Mouse (Mus musculus): ENCODE results near the gene Clk2. TPM values are rescaled to one million over a fixed set of nuclear protein-coding genes. Genes with fewer than 3 reads are reported as not detected.
A peak's percentile ranks its signal among the peaks of the same experiment; 100 is the strongest.
"Not testable (repeated sequence)": the region's sequence is repeated elsewhere in the genome, so short reads cannot be mapped to it uniquely, and the experiment has no call there.

Clk2 gene
- polyA plus RNA-seq, 1 experiment from 2014 or later: 29.5 TPM

DNA sequence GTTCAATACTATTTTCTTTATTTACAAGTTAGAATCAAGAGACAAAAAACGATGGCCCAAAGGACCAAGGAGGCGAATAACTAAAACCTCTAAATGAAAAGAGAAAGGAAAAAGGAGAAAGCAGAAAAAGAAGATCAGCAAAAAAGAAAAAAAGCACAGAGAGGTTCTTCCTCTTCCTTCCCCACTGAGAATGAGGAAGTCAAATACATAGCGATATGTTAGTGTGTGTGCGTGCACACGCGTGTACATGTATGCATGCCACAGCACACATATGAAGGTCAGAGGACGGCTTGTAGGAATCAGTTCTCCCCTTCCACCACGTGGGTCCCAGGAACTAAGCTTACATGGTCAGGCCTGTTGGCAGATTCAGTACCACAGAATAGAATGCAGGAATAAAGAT, 7.6 kb upstream of the Clk2 start:
- peaks cover 4% of the 10 kb centered on the region; the same call in 1 of the 2 replicates for H3K4me1 ChIP-seq (ENCODE audit: control insufficient read depth, insufficient read depth, low read length)
- no peak overlapping the region for H3K4me2 ChIP-seq
- ATAC-seq (ENCODE audit: low FRiP score) (no peak), DNase-seq (ENCODE audit: low spot score, missing footprints) (no peak)
- no peaks in the 10 kb centered on the region for H3K9me3 ChIP-seq (ENCODE audit: control insufficient read depth, low read length)
- H3K36me3 ChIP-seq (ENCODE audit: control insufficient read depth, insufficient read depth, low read length): no peaks in the 10 kb centered on the region
- no peak overlapping the region for H3K4me3 ChIP-seq (ENCODE audit: low read depth, low read length)
- WGBS: 90% methylated on average over 8 of the region's 8 CpGs
- H3K27me3 ChIP-seq (ENCODE audit: control insufficient read depth, insufficient read depth, low read length): no peaks in the 10 kb centered on the region
- H3K9ac ChIP-seq (ENCODE audit: low read length): no peak overlapping the region
- H3K27ac ChIP-seq (ENCODE audit: low read depth, low read length): no peak overlapping the region

DNA sequence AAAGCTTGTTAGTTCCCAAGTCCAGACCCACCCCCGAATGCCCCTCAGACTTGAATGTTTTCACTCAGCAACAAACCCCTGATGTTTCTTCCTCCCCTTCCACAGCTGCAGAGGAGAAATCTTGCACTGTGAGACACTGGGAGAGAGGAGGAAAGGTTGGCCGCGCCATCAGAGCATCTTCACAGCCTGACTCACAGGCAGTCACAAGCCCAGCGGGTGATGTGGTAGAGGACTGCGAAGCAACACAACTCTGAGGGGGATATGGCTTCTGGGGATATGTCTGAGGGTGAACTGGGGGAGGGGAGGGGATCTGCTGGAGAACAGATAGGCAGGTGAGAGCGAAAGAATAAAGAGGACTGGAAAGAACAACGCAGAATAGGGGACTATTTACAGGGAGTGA, 5.9 kb upstream of the Clk2 start:
- no peak for ATAC-seq (ENCODE audit: low FRiP score)
- no peaks in the 10 kb centered on the region for H3K27me3 ChIP-seq (ENCODE audit: control insufficient read depth, insufficient read depth, low read length)
- 22% methylated on average over 7 of the region's 7 CpGs for WGBS
- DNase-seq (ENCODE audit: low spot score, missing footprints): no peak
- H3K9ac ChIP-seq (ENCODE audit: low read length): no peak overlapping the region; the same call in 1 of the 2 replicates
- no peak overlapping the region for H3K27ac ChIP-seq (ENCODE audit: low read depth, low read length)
- H3K36me3 ChIP-seq (ENCODE audit: control insufficient read depth, insufficient read depth, low read length): no peaks in the 10 kb centered on the region
- peak overlapping the region; percentile 98 for H3K4me2 ChIP-seq
- H3K4me1 ChIP-seq (ENCODE audit: control insufficient read depth, insufficient read depth, low read length): peaks cover 4% of the 10 kb centered on the region; the same call in 1 of the 2 replicates
- peak overlapping the region; percentile 72 for H3K4me3 ChIP-seq (ENCODE audit: low read depth, low read length)
- H3K9me3 ChIP-seq (ENCODE audit: control insufficient read depth, low read length): no peaks in the 10 kb centered on the region

DNA sequence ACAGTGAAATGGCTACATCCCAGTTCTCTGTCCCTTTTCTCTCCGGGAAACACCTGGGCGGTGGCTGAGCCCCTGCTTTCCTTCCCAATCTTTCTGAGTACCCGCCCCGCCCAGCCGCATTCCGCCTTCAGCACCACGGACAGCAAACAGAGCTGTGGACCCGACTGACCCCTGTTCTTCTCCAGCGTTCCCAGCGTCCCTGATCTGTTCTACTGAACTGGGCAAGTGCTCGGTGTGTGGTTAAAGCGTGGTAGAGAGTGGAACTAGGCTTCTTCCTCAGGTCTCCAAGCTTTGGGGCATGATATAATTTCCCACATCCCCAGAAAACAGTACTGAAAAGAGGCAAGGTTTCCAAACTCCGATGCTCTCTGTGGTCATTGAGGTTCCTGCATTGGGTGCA, 5.4 kb upstream of the Clk2 start:
- Histone ChIP-seq H3K9ac (ENCODE audit: low read length) (peak overlapping the region; percentile 71), H3K9me3 (ENCODE audit: control insufficient read depth, low read length) (no peaks in the 10 kb centered on the region), H3K4me1 (ENCODE audit: control insufficient read depth, insufficient read depth, low read length) (peaks cover 7% of the 10 kb centered on the region; the same call in 1 of the 2 replicates), H3K4me3 (ENCODE audit: low read depth, low read length) (peak overlapping the region; percentile 72), H3K27ac (ENCODE audit: low read depth, low read length) (no peak overlapping the region), H3K4me2 (peak overlapping the region; percentile 98), H3K27me3 (ENCODE audit: control insufficient read depth, insufficient read depth, low read length) (no peaks in the 10 kb centered on the region), H3K36me3 (ENCODE audit: control insufficient read depth, insufficient read depth, low read length) (no peaks in the 10 kb centered on the region)
- under 1% methylated on average over 13 of the region's 13 CpGs for WGBS
- no peak for ATAC-seq (ENCODE audit: low FRiP score)
- DNase-seq (ENCODE audit: low spot score, missing footprints): peak; percentile 94

DNA sequence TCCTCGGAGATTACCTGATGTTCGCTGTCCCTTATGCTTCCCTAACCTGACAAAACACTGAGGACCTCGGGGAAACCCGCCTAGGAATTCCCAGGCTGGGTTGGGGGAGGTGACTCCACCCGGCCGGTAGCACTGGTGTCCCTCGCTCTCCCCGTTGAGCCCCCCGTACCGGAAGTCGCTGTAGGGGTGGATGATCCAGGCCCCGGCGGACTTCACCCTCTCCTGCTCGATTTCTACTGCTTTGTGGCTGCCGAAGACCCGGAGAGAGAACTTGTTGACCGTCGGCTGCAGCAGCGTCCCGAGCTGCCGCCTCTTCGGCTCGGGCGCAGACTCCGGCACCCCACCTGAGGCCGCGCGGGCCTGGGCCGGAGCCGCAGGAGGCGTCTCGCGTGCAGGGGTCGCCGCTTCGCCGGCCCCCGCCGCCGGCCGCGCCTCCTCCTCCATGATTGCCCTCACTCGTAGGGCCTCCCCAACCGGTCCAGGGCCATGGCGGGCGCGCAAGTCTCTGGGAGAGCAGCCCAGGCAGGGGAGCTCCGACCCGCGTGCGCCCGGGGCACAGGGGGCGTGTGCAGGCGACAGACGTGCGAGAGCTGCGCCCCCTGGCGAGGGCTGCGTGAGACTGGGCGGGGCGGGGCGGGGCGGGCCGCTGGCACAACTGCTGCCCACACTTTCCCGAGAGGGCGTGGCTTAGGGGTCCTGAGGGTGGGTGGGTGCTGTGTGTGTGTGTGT, 4.8 kb upstream of the Clk2 start, which contains the start of gene Hcn3:
TSS of gene Hcn3 (minus strand) at position 581 of the 729 bp plus-strand sequence.
- peak within 1 kb of the TSS; percentile 98 for H3K4me2 ChIP-seq
- H3K27me3 ChIP-seq (ENCODE audit: control insufficient read depth, insufficient read depth, low read length): no peaks in the 10 kb centered on the region
- no peaks in the 10 kb centered on the region for H3K36me3 ChIP-seq (ENCODE audit: control insufficient read depth, insufficient read depth, low read length)
- H3K27ac ChIP-seq (ENCODE audit: low read depth, low read length): no peak within 1 kb of the TSS
- ATAC-seq (ENCODE audit: low FRiP score): peak; percentile 81
- H3K4me3 ChIP-seq (ENCODE audit: low read depth, low read length): peak within 1 kb of the TSS; percentile 72
- peak; percentile 96 for DNase-seq (ENCODE audit: low spot score, missing footprints)
- WGBS: 1% methylated on average over 58 of the region's 66 CpGs
- H3K9ac ChIP-seq (ENCODE audit: low read length): peak within 1 kb of the TSS; percentile 71
- H3K4me1 ChIP-seq (ENCODE audit: control insufficient read depth, insufficient read depth, low read length): peaks cover 7% of the 10 kb centered on the region; the same call in 1 of the 2 replicates
- H3K9me3 ChIP-seq (ENCODE audit: control insufficient read depth, low read length): no peaks in the 10 kb centered on the region

DNA sequence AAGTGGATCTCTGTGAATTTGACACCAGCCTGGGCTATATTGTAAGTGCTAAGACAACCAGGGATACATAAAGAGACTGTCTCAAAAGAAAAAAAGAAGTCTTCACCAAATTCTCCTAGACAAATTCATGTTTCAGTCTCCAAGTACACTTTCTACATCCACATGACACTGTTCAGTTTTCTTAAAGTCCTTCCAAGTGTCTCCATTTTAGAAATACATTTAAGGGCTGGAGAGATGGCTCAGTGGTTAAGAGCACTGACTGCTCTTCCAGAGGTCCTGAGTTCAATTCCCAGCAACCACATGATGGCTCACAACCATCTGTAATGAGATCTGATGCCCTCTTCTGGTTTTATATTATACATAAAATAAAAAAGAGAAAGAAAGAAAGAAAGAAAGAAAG, 3.4 kb upstream of the Clk2 start:
- H3K4me2 ChIP-seq; H3K36me3 ChIP-seq (ENCODE audit: control insufficient read depth, insufficient read depth, low read length); H3K27ac ChIP-seq (ENCODE audit: low read depth, low read length); DNase-seq (ENCODE audit: low spot score, missing footprints); H3K9me3 ChIP-seq (ENCODE audit: control insufficient read depth, low read length); H3K9ac ChIP-seq (ENCODE audit: low read length); H3K27me3 ChIP-seq (ENCODE audit: control insufficient read depth, insufficient read depth, low read length); ATAC-seq (ENCODE audit: low FRiP score); H3K4me3 ChIP-seq (ENCODE audit: low read depth, low read length): not testable (repeated sequence)
- peaks cover 17% of the 10 kb centered on the region for H3K4me1 ChIP-seq (ENCODE audit: control insufficient read depth, insufficient read depth, low read length)

DNA sequence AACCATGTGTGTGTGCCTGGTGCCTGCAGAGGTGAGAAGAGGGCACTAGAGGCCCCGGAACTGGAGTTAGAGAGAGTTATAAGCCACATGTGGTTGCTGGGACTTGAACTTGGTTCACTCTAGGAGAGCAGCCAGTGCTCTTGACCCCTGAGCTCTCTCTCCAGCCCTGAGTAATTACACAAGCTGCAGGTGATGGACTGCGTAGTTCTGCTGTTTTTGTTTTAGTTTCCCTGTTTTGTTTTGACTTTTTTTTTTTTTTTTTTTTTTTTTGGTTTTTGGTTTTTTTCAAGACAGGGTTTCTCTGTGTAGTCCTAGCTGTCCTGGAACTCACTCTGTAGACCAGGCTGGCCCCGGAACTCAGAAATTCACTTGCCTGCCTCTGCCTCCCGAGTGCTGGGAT, 2.8 kb upstream of the Clk2 start:
- ATAC-seq (ENCODE audit: low FRiP score) (no peak), DNase-seq (ENCODE audit: low spot score, missing footprints) (no peak)
- Histone ChIP-seq H3K9ac (ENCODE audit: low read length) (no peak overlapping the region), H3K27ac (ENCODE audit: low read depth, low read length) (no peak overlapping the region), H3K9me3 (ENCODE audit: control insufficient read depth, low read length) (no peaks in the 10 kb centered on the region), H3K4me1 (ENCODE audit: control insufficient read depth, insufficient read depth, low read length) (peaks cover 18% of the 10 kb centered on the region), H3K4me3 (ENCODE audit: low read depth, low read length) (no peak overlapping the region), H3K36me3 (ENCODE audit: control insufficient read depth, insufficient read depth, low read length) (no peaks in the 10 kb centered on the region; the same call in 1 of the 2 replicates), H3K4me2 (no peak overlapping the region), H3K27me3 (ENCODE audit: control insufficient read depth, insufficient read depth, low read length) (no peaks in the 10 kb centered on the region)
- WGBS: 74% methylated on average over 4 of the region's 4 CpGs

DNA sequence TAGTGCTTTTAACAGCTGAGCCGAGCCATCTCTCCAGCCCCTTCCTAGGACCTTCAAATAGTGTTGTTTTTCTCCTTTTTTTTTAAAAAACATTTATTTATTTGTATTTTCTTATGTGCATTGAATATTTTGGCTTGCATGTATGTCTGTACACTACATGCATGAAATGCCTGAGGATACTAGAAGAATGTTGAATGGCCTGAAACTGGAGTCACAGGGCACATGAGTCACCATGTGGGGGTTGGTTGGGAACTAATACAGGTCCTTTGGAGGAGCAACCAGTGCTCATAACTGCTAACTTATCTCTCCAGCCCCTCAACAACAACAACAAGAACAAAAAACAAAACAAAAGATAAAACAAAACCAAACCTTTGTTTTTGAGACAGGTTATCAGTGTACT, 1.5 kb upstream of the Clk2 start:
- Histone ChIP-seq H3K27ac (ENCODE audit: low read depth, low read length) (no peak overlapping the region), H3K9me3 (ENCODE audit: control insufficient read depth, low read length) (no peaks in the 10 kb centered on the region), H3K9ac (ENCODE audit: low read length) (no peak overlapping the region), H3K4me3 (ENCODE audit: low read depth, low read length) (no peak overlapping the region), H3K4me2 (no peak overlapping the region), H3K36me3 (ENCODE audit: control insufficient read depth, insufficient read depth, low read length) (peaks cover 3% of the 10 kb centered on the region; the same call in 1 of the 2 replicates), H3K27me3 (ENCODE audit: control insufficient read depth, insufficient read depth, low read length) (no peaks in the 10 kb centered on the region), H3K4me1 (ENCODE audit: control insufficient read depth, insufficient read depth, low read length) (peaks cover 16% of the 10 kb centered on the region)
- DNase-seq (ENCODE audit: low spot score, missing footprints) (no peak), ATAC-seq (ENCODE audit: low FRiP score) (no peak)
- whole genome bisulfite sequencing: 84% methylated on average over 1 of the region's 1 CpGs

DNA sequence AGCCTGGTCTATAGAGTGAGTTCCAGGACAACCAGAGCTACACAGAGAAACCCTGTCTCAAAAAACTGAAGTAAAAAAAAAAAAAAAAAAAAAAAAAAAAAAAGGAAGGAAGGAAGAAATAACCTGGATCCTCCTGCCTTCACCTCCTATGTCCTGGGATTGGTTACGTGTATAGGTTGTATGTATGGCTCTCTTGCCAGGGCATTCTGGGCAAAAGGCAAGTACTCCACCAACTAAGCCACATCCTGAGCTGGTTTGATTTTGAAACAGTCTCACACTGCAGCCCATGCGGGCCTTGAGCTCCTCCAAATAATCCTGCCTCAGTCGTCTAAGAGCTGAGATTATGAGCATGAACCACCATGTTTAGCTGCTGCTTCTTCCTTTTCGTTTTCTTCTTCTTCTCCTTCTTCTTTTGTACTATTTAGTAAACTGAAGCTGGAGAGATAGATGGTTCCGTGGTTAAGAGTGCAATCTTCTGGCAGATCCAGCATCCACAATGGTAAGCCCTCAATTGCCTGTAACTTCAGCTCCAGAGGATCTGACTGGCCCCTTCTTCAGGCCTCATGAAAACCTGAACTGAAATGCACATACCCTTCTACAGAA, 851 bp upstream of the Clk2 start:
- H3K4me2 ChIP-seq: peak overlapping the region; percentile 58
- H3K36me3 ChIP-seq (ENCODE audit: control insufficient read depth, insufficient read depth, low read length): peaks cover 9% of the 10 kb centered on the region
- DNase-seq (ENCODE audit: low spot score, missing footprints) (no peak), ATAC-seq (ENCODE audit: low FRiP score) (no peak)
- WGBS: 70% methylated on average over 5 of the region's 5 CpGs
- no peaks in the 10 kb centered on the region for H3K27me3 ChIP-seq (ENCODE audit: control insufficient read depth, insufficient read depth, low read length)
- H3K4me3 ChIP-seq (ENCODE audit: low read depth, low read length): no peak overlapping the region
- H3K27ac ChIP-seq (ENCODE audit: low read depth, low read length): no peak overlapping the region
- H3K4me1 ChIP-seq (ENCODE audit: control insufficient read depth, insufficient read depth, low read length): peaks cover 14% of the 10 kb centered on the region
- peak overlapping the region; percentile 93; the same call in 1 of the 2 replicates for H3K9ac ChIP-seq (ENCODE audit: low read length)
- H3K9me3 ChIP-seq (ENCODE audit: control insufficient read depth, low read length): no peaks in the 10 kb centered on the region

DNA sequence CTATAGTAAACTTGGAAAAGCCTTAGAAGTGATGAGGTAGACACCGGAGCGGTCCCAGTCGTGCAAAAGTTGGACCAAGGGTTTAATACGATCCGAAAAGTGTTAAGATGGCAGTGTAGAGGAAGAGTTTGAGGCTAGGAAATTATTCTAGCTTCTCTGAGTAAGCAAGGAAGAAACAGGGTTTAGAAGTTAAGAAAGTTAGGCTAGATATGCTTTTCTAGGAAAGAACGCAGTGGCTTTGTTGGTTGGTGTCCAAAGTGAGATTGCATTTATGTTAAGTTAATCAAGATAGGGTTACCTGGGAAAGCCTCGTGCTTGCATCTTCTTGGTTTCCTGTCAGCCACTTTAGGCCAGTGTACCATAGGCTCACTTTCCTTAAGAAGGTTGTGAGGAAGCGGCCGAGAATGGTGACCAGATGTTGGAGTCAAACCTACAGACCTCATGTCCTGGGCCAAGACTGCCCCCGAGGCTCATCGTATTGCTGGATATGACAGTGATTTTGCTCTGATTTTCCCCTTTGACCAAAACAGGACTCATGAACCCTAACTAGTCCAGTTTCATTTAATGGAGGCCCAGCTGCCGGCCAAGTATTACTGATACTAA, 774 bp downstream of the Clk2 start:
- Histone ChIP-seq H3K9ac (ENCODE audit: low read length) (peak overlapping the region; percentile 93), H3K9me3 (ENCODE audit: control insufficient read depth, low read length) (no peaks in the 10 kb centered on the region), H3K4me3 (ENCODE audit: low read depth, low read length) (peak overlapping the region; percentile 95), H3K36me3 (ENCODE audit: control insufficient read depth, insufficient read depth, low read length) (peaks cover 23% of the 10 kb centered on the region), H3K27me3 (ENCODE audit: control insufficient read depth, insufficient read depth, low read length) (no peaks in the 10 kb centered on the region), H3K27ac (ENCODE audit: low read depth, low read length) (peak overlapping the region; percentile 79), H3K4me1 (ENCODE audit: control insufficient read depth, insufficient read depth, low read length) (peaks cover 14% of the 10 kb centered on the region), H3K4me2 (peak overlapping the region; percentile 58)
- WGBS: 28% methylated on average over 12 of the region's 12 CpGs
- DNase-seq (ENCODE audit: low spot score, missing footprints): peak; percentile 88
- no peak for ATAC-seq (ENCODE audit: low FRiP score)

All from midbrain, embryonic 11.5 days (tissue).